Mouse (Mus musculus): ENCODE measurements around the gene Dok7.

DNA sequence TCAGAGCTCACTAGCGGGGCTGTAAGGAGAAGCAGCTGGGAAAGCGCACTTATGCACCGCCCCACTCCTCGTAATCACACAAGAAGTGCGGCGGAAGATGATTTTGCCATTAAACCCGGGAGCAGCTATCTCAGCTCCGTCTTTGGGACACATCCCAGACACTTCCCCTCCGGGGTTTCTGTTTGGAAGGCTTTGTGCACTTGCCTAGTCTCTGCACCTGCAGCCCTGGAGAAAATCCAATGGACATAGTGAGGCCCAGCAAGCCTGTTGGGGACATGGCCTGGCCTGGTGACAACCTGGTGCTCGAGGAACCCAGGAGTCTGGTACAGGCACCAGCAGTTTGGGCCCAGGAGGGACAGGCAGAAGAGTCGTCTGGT lies 49.3 kb downstream of the Dok7 start:
- TF ChIP-seq POLR2A (IDR thresholded peaks at IDR 0.05; ENCODE audit: low read depth, low read length): no peak
- no peak for TF ChIP-seq CTCF (IDR thresholded peaks at IDR 0.05; ENCODE audit: borderline replicate concordance, insufficient read depth, low read length)
